Mouse (Mus musculus): ENCODE results near the gene Pxt1.

DNA sequence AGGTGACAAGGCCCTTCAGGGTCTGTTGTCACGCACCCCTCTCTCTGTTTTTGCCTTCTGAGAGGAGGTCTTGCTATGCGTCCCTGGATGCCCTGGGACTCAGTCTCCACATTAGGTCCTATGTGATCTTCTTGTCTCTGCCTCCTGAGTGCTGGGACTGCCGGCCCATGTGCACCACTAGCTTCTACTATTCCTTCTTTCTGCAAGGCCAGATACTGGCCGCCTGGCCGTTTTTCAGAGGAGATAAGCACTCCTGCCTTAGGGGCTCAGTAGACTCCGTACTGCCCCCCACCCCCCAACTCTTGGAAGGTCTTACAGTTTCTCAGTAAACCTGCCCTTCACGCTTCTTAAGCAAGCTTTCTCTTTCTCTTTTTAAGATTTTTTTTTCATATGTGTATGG, 7.5 kb downstream of the Pxt1 start:
- TF ChIP-seq CTCF (conservative IDR thresholded peaks at IDR 0.05; ENCODE audit: low read length) = no peak
- no peak for TF ChIP-seq POU5F1 (IDR thresholded peaks at IDR 0.05; ENCODE audit: borderline replicate concordance, low read length)

All from E14TG2a.4 (cell line).